Mouse (Mus musculus) forelimb bud, embryonic 11.5 days (tissue): ENCODE results near the gene Oosp2.

Experiments used
- DNase-seq: peaks from one replicate; pipeline ENCODE4 v3.0.0-alpha.2; 2012; ENCODE audit warnings: low read depth, low spot score

Oosp2 gene

DNA sequence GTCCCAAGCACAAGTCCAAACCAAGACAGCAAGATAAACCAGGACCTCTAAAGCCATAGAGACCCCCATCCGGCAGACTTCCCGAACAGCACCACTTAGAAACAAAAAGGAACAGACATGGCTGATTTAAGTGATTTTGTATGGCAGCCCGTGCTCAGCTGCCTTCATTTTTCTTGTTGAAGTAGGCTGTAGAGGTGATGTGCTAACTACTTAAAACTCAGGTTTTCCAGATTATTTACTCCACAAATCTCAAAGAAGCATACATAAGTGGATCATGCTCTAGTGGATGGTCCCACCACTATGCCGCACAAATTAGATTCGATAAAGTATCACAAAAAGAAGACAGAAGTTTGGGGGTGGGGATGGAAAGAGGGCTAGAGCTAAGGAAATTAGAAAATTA is at the start of gene Oosp2:
Gene Oosp2, minus strand, starts transcription at position 101 of the 400 bp plus-strand sequence.
- DNase-seq, result no peak

DNA sequence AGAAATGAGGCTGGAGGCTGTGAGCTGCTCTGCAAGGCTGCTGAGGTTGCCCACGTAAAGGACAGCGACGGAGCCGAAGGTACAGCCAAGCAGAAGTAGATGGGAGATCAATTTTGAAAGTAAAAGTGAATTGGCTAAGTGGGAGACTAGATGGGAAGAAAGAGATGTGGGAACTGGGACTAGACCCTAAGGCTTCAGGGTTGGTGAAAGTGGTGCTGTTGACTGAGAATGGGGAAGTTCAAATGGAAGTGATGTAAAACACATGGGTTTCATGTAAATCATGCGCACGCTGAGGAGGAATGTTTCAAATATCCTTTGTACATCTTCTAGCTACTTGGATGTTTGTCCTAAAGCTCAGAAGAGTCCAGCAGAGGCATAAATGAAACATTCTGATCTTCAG is 38.0 kb upstream of the Oosp2 start:
- DNase-seq, result no peak

DNA sequence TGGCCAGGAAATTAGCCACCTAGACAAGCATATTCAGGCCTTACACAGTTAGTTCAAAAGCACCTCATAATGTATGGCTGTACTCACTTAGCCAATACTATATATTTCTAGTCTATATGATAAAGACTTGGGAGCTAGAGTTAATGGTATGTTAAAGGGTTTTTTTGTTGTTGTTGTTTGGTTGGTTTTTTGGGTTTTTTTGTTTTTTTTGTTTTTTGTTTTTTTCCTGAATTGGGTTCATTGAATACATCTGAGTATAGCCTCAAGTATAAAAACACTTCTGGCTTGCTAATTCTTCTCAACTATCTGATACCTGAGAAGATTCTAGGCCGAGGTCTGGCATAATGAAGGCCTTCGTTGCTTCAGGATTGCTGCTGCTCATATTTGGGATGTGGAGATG is 36.4 kb upstream of the Oosp2 start, which contains the start of gene Oosp3:
Gene Oosp3, plus strand, starts transcription at position 301 of the 400 bp plus-strand sequence.
- no peak for DNase-seq

DNA sequence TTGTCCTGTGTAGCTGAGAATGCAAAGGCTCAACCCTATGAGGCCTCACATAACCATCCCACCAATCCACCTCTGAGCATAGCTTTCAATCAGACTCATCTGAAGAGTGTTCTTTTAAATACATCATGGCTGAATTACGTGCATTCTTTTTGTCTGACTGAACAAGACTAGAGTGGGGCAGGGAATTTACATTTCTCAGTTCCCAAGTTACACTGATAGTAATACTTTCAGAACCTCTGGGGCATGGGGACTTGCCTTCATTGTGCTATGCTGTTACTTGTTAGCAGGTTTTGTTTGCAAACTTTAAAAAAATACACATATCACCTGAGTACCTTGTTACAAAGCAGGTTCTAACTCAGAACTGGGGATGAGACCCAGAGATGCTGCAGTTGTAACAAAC is 31.1 kb upstream of the Oosp2 start:
- DNase-seq, result no peak

DNA sequence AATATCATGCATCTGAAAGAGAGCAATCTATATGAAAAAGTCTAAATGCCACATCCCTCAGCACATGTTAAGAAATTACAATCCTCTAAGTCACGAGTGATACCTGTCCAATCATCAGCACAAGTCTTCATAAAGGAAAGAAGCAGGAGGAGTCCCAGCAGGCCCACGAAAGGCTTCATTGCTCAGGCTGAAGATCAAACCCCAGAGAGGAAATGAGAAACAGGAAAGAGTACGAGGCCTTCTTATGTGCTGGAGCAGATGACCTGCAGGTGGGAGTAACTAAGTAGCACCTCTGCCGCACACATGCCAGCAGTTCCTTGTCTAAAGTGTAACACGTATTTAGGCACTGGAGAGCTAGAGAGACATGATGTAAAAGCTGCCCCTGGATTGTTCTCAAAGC is 30.5 kb upstream of the Oosp2 start, which contains the start of gene Oosp1:
Gene Oosp1, minus strand, starts transcription at position 312 of the 400 bp plus-strand sequence.
- DNase-seq, result no peak

DNA sequence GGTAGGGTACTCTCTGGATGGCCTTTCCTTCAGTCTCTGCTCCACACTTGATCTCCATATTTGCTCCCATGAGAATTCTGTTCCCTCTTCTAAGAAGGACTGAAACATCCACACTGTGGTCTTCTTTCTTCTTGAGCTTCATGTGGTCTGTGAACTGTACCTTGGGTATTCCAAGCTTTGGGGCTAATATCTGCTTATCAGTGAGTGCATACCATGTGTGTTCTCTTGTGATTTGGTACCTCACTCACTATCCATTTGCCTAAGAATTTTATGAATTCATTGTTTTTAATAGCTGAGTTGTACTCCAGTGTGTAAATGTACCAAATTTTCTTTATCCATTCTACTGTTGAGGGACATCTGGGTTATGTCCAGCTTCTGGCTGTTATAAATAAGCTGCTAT is 1.2 kb upstream of the Oosp2 start:
- DNase-seq, result no peak

DNA sequence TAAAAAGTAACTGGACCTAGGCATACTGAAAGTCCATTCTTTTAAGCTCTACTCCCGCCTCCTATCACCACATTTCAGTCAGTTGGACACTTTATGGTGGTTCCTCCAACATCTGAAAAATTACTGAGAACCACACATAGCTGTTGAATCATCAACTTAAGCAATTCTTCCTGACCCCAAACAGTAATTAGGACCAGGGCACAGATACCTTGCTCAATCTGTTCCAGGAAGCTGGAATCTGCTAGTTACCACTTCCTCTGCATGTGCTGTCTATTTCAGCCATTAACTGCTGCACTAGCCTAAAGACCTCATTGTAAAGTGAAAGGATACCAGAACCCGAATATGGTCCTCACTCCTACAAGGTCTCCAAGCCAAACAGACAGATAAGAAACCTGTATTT is 1.2 kb downstream of the Oosp2 start:
- DNase-seq, result no peak

DNA sequence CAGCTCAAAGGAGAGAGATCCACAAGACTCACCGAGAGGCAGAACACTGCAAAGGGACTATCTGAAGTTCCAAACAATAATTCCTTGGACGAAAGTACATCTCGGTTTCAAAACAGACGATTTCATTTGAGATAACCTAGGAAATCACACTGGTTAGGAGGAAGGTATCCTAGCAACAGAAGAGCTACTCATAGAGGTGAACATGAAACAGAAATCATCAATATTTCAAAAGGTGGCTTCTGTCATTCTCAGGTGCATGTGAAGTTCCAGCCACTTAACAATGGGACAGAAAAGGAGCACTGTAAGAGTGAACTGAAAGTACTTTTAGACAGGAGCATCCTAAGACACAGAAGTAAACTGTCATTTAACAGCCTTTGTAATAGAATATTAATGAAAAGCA is 10.8 kb downstream of the Oosp2 start:
- DNase-seq, result no peak

DNA sequence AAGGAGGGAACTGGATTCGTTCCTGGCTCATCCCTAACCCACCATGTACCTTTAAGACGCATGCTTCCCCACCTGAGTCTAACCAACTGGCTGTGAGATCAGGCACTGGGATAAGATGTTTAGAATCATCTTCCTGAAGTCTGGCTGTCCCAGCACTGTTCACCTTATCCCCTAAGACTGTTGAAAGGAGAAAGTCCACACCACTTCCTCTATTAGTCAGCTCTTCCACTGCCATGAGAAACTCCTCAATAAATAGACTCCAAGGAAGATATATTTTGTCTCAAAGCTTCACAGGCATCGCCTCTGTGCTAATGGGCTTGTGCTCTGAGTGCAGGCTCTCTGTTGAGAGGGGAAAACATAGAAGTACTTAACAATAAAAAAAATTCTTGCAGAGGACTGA is 14.2 kb downstream of the Oosp2 start:
- DNase-seq, result no peak

DNA sequence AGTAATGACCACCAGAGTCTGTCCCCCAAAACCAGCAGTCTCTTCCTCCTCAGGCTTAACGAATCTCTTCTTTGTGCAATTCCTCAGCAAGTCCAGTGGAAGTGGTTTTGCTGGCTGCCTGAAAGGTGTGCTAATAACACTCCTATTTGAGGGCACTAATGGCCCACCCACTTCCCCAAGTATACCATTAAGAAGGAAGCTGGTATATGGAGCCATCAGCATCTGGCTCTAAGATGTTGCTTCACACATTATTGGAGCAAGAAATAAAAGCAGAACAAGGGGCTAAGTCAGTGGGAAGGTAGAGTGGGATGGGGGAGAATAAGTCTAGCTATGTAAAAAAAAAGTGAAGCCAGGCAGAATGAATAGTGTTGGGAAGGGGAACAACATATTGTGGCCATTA is 19.6 kb downstream of the Oosp2 start, which contains the start of gene Ms4a3:
Gene Ms4a3, minus strand, starts transcription at position 120 of the 400 bp plus-strand sequence.
- DNase-seq, result no peak

DNA sequence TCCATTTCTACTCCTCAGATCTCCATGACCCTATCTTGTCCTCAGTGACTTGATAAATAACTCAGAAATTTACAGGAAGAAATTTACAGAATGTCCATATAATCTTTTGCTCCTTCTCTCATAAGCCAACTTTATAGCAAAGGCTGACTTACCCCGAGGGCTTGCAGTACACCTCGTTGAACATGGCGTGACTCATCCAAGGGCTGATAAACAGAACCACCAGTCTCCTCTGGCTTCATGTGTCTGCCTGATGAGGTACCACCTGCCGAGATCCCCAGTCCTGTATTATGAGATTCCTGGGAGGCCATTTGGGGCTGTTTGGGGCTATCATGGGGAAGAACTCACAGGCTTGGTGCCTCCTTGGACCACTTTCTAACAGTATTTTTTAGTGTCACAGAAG is 21.3 kb downstream of the Oosp2 start:
- no peak for DNase-seq

DNA sequence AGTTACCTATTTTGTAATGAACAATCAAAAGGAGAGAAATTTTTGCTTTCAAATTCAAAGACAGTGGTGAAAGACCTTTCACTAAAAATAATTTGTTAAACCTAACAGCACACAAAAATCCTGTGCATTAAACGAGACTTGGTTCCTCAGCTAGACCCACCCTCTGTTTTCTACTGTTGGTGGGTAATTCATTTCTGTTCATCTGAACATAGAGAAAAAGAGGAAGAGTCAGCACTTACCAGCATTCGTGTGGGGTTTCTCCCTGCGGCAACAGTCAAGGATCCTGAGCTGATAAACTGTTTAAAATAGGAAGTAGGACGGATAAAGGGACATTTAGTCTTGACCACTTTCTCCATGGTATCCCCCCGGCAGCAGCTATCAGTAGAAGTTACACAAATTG is 24.8 kb downstream of the Oosp2 start:
- no peak for DNase-seq

DNA sequence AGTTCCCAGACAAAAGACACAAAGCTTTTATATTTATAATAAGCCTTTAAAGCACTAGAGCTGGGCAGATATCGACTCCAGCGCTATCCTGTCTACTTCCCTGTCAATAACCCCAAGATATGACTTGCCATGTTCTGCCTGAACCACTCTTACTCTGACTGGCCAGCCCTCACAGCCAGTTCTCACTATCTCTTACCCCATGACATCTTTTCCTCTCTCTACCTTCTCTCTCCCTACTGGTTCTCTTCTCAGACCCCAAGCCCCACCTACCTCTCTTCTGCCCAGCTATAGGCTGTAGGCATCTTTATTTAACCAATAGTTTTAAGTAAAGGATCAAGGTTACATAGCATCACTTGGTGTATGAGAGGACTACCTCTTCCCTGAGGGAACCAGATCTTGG is 26.0 kb downstream of the Oosp2 start:
- DNase-seq, result no peak

DNA sequence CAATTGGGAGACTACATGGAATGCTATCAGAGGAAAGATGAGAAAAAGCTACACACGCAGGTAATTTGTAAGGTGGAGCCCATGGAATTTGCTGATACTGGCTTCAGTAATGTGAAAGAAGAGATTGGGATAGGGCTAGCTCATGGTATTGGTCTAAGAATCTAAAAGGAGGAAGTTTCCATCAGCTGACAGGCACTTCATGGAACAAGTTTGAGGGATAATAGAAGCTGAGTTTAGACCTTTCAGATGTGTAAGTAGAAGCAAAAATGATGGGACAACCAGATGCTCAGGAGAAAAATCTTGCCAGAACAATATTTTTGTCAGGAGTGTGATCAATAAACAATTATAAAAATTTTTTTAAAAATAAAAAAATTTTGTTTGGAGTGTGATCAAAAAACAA is 26.6 kb downstream of the Oosp2 start:
- DNase-seq, result no peak

DNA sequence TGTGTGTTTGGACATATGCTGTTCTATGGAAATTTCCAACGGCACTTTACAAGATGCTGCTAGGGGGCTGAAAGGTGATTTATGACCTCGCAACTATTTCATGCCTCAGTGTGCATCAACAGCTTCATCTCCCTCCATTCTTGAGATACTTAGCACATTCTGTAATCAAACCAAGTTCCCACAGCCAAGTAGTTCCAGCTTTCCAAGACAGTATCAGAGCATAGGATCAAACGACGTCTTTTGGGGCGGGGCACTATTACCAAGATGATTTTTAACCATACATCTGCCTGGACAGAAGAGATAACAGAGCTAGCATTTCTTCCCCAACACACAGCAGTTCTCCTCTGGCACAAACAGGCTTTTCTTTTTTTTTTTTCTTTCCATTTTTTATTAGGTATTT is 35.1 kb downstream of the Oosp2 start:
- peak; percentile 12 for DNase-seq

DNA sequence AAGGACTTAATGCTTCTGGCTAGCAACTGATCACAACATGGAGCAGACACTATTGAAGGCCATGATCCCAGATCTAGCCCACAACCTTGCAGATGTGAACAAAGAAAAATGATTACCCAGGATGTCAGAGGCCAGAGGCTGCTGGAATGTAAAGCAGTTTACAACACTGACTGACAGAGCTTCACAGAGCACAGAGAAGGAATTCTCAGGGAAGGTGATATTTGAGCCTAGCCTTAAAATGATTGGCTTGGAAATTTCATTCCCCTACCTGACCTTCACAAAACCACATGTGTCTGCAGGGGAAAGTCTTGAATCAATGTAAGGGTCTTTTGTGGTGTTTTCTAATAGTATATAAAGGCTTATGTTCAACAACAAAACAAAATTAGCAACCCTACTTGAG is 35.6 kb downstream of the Oosp2 start:
- DNase-seq, result peak; percentile 20

DNA sequence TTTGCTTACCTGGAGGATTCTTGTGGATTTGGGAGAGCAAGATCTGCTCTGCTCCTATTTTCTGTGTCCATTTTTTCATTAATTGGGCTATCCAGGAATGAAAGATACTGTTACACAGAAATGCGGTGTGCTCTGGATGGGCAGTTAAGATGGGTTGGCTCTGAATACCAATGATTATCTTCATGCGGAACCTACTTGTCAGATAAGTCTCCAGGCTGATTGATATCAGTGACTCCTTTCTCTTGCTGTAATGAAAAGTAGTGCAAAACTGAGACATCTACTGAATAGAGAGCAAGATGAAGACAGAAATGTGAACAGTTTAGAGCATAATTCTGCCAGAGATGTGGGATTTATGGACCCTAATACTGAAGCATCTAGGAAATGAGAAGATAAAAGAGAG is 36.8 kb downstream of the Oosp2 start, which contains the start of gene Ms4a2:
Gene Ms4a2, minus strand, starts transcription at position 169 of the 400 bp plus-strand sequence.
- no peak for DNase-seq

DNA sequence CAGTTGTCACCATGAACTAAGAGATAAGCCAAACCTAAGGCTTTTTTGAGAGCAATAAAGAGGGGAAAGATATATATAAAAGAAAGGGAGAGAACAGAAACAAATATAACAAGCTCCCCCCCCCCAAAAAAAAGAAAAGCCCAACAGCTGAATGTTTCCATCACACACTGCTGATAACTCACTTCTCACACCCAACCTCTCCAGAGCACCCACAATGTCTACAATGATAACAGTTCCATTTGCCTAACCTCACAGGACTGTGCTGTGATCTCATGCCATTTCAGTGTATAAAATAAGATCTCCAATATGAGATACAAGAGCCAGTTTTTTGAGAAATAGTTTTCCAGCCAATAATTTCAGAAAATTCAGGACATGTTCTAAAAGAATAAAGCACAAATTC is 42.4 kb downstream of the Oosp2 start:
- no peak for DNase-seq

DNA sequence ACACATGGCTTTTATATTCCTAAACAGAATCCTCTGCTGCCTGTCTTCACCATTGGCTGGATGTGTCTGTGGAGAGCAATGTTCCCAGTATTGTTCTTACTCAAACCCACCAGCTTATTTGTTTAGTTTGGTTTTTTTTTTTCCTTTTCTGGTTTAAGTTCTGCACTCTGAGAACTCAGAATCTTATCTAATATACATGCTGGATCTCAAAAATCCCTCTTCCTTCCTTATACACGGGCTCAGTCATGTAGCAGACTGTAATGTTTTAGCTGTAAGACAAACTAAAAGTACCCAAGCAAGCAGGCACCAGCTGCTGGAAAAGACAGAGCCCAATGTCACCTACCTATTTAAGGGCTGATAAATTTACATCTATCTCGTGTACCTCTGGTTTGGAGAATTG is 45.6 kb downstream of the Oosp2 start:
- no peak for DNase-seq

DNA sequence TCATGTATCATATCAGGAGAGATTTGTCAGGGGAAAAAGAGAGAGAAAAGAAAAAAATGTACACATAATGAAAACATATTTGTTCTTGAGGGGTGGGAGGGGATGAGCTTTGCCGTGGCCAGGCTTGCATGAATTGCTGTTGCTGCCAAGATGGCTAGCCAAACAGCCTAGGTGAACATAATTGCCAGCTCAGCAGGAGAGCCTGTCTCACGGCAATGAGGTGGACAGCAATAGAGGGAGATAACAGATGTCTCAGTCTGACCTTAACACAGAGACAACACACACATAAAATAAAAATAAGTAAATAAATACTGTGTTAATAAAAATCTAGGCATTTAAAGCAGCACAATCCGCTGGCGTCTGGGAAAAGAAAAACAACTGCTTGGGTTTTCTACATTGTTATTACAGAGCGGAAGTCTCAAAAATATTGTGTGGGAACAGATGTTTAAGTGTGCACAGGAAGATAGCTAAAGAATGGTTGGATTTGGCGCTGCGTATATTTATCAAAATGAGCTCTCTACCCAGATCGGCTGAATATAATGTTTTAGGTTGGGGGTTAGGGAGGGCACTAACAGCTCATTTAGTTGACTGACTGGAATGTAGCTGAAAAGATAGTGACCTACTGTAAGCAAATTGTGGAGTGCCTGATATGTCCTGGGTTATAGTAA is 46.4 kb downstream of the Oosp2 start:
- no peak for DNase-seq

DNA sequence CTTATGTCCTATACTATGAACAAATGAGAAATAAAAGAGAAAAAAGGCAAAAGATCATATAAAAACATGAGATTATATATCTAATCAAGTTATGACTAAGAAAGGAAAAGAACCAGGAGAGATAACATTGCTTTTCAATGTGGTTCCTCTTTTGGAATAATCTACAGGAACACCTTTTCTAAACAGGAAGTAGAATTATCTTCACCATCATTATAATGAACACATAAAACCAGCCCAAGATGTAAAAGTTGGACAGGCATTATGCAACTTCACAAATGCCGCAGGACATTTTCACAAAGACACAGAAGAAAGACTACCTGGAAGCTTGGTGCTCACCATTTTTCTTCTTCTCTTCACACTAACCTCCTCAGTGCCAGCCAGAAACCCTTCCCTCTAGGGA is 47.3 kb downstream of the Oosp2 start:
- DNase-seq, result no peak

DNA sequence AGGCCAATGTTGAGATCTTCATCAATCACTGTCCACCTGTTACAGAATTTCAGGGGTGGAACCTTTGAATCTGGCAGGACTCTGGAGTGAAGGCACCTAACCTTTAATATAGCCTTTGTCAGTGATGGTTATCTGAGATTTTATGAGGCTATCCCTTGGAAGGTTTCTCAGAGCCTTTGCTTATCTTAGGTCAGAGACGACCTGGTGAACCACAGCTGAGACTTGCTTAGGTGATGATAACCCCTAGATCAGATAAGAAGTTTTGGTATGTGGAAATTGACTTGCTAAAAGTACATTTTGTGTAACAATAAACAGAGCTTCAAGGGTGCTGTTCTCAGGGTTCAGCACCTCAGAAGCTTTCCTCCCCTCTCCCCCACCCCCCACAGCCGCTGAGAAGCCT is 48.1 kb downstream of the Oosp2 start:
- DNase-seq, result no peak

DNA sequence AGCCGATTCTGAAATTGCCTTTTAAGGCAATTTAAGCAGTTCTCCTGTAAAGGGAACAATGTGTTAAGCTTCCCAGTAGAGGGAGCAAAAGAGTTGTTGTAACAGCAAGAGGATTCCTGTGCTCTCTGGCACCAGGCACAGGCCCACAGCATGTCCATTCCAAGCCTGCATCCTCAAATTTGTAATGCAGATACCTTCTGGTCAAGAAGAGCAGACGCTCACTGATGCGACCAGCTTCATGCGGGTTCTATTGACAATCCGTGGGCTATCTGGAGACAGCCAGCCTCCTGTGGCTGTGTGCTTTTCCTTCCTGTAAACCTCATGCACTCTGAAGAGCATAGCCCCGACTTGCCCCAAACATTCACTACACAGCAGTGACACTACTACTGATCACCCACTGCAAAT is 48.8 kb downstream of the Oosp2 start:
- peak; percentile 46 for DNase-seq

DNA sequence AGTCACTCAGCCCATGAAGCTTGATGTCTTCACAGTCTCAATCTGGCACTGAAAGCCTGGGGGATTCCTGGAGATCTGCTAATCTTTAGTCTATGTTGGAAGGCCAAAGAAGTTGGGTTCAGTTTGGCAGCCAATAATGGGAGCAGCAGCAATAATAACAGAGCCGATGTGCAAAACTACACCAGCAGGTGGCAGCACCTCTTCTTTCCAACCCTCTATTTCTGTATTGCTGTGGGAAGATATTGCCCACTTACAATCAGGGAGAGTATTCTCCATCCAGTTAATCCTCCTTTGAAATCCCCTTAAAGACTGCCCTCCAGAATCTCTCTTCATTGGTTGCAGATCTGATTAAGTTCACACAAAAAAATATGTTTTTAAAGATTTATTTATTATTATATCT is 52.2 kb downstream of the Oosp2 start:
- DNase-seq, result peak; percentile 43
